Mouse (Mus musculus) lung, adult 2 months (tissue): ENCODE results near the gene Actr5.

Source experiments
- CTCF ChIP-seq: fragments of 200-500 bp; IDR thresholded peaks from 2 replicates; pipeline ENCODE4 v1.5.1; 2011; ENCODE audit warnings: mild to moderate bottlenecking, low read length, control low read depth; ENCODE audit not compliant: insufficient read depth
- POLR2A ChIP-seq: fragments of 200-500 bp; IDR thresholded peaks from 2 replicates; pipeline ENCODE4 v1.6.1; 2011; ENCODE audit warnings: low read depth, mild to moderate bottlenecking, control low read depth, low read length, borderline replicate concordance; ENCODE audit errors: extremely low read depth

DNA sequence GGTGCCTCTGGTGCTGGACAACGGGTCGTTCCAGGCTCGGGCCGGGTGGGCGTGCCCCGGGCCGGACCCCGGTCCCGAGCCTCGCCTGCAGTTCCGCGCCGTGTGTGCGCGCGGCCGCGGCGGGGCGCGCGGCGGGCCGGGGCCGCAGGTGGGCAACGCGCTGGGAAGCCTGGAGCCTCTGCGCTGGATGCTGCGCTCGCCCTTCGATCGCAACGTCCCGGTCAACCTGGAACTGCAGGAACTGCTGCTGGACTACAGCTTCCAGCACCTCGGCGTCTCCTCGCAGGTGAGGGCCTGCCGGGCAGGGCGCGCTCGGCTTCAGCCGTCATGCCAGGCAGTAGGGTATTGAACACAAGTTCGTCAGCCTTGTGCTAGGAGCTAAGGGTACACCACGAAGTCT lies 543 bp downstream of the Actr5 start:
- TF ChIP-seq CTCF (no peak), POLR2A (no peak)
